Mouse (Mus musculus) subcutaneous adipose tissue, adult 2 months (tissue): ENCODE results near the gene Frmd5. TPM values are rescaled to one million over a fixed set of nuclear protein-coding genes. Genes with fewer than 3 reads are reported as not detected.

Experiments
- polyA plus RNA-seq: library from polyadenylated mRNA; depleted of rRNA; stranded (reverse); fragments of >200 nt; gene quantifications from 2 replicates; pipeline ENCODE4 v1.2.3, GENCODE M21; 2012; ENCODE audit warnings: low replicate concordance; rRNA removed

Frmd5 gene
- 0.59 and 1.5 TPM in 2 replicates for polyA plus RNA-seq

DNA sequence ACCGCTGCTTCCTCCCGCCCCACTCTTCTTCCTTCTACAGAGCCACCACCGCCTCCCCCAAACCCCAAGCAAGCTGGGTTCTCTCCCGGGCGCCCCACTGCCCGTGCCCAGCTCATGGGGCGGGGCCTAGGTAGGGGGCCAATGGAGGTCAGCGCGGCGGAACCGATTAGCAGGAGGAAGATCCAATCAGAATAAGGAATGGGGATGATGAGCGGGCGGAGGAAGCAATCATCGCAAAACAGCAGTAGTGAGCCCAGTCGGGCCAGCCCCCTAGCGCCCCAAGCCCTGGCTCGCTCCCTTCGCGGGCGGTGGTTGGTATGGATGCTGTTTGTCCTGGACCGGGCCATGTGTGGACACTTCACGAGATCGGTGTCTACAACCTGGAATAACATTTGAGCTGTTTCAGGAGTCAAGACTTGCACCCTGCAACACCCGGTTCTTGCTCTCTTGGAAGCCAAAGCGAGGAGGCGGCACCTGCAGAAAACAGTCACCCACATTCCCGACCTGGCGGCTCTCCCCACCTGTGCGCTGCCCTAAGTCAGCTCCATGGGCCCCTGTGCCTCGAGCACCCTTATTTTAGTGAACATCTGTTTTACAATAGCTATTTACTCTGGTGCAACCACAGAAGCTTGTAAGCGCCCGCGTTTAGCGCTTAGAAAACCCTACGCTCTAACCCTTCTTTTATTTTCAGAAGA, at the start of gene Frmd5:
Frmd5 (minus strand) TSS at position 129 of the 695 bp plus-strand sequence.

DNA sequence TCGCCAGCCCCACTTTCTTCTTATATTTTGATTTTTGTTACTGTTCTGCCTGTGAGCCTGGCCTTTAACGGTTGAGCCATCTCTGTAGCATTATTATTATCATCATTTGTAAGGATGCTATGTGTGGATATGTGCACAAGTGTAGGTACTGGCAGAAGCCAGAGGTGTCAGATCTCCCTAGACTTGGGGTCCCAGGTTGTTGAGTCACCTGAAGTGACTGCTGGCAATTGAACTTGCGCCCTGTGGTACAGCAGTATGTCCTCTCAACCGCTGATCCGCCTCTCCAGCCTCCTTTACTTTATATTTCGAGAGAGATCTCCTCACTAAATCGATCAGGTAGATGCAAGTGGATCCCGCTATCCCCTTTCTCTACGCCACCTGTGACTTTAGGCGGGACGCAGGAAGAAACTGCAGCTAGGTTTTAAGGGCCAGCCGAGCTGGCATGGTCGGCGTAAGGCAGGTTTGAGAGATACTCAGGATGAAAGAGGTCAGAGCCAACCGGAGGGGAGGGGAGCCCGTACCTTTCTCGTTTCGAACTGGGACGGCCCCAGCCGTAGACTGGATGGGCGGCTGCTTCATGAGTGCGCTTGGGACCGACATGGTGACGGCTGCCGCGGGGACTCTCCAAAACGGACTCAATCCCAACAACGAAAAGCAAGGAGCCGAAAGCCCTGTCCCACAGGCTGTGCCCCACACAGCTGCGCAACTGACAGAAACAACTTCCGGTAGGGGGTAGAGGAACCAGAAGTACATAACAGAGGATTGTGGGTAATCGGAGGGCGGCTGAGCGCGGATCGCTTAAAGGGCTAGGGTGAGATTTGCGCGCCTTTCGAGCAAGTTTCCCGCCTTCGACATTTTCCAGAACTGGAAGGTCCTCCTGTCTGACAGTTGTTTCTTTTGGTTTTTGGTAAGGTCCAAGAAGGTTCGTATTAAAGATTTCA, 300.7 kb downstream of the Frmd5 start, which contains the start of the genes Mfap1a and Wdr76:
Mfap1a (minus strand) TSS at position 724 of the 941 bp plus-strand sequence.
Wdr76 (plus strand) TSS at position 782 of the 941 bp plus-strand sequence.

Other genes starting within 250 kb of the Frmd5 start
- gene Casc4, start 59.9 kb upstream of the Frmd5 start, polyA plus RNA-seq, result 1.1 and 15.9 TPM in 2 replicates
- gene Ctdspl2, start 148.9 kb upstream of the Frmd5 start, polyA plus RNA-seq, result 4.9 and 9.0 TPM in 2 replicates
- gene Mageb3, start 149.0 kb upstream of the Frmd5 start, polyA plus RNA-seq, result 0.06 TPM in 1 of 2 replicates, not detected in the other
- 4.0 and 6.2 TPM in 2 replicates for gene Eif3j1, start 221.5 kb upstream of the Frmd5 start, polyA plus RNA-seq